Mouse (Mus musculus): Measurements from ENCODE around the gene Lonp1. TPM values are rescaled to one million over a fixed set of nuclear protein-coding genes. Genes with fewer than 3 reads are reported as not detected.

Gene Lonp1
- polyA plus RNA-seq, 1 experiment from 2014 or later: 23.4 TPM

GRCm38 (mm10) chr17:56572939-56573338 is 53.7 kb downstream of the Lonp1 start:
- Histone ChIP-seq H3K9ac (replicated peaks; ENCODE audit: low read depth) (no peak overlapping the region), H3K4me3 (ENCODE audit: low read depth, low read length) (no peak overlapping the region), H3K9me3 (ENCODE audit: low read length) (no peaks in the 10 kb centered on the region), H3K36me3 (ENCODE audit: insufficient read depth, low read length) (peaks cover 55% of the 10 kb centered on the region), H3K27me3 (replicated peaks; ENCODE audit: insufficient read depth, low read length) (no peaks in the 10 kb centered on the region), H3K4me1 (ENCODE audit: insufficient read depth, low read depth, low read length) (no peaks in the 10 kb centered on the region), H3K27ac (ENCODE audit: low read length) (no peak overlapping the region), H3K4me2 (replicated peaks; ENCODE audit: low read depth, low read length) (no peak overlapping the region)
- DNase-seq (ENCODE audit: low spot score): no peak
- WGBS: 90% methylated on average over 3 of the region's 3 CpGs
- ATAC-seq: no peak
- TF ChIP-seq EP300 (IDR thresholded peaks at IDR 0.05) (no peak), CTCF (IDR thresholded peaks at IDR 0.05) (no peak)

- peaks cover 56% of the 10 kb centered on the region for H3K36me3 ChIP-seq (ENCODE audit: insufficient read depth, low read length)
- DNase-seq (ENCODE audit: low spot score): no peak
- H3K27ac ChIP-seq (ENCODE audit: low read length): no peak overlapping the region
- H3K4me1 ChIP-seq (ENCODE audit: insufficient read depth, low read depth, low read length): no peaks in the 10 kb centered on the region
- TF ChIP-seq CTCF (IDR thresholded peaks at IDR 0.05): no peak
- no peak for TF ChIP-seq EP300 (IDR thresholded peaks at IDR 0.05)
- no peak overlapping the region for H3K9ac ChIP-seq (replicated peaks; ENCODE audit: low read depth)
- ATAC-seq: no peak
- whole genome bisulfite sequencing: 45% methylated on average over 1 of the region's 1 CpGs
- no peaks in the 10 kb centered on the region for H3K27me3 ChIP-seq (replicated peaks; ENCODE audit: insufficient read depth, low read length)
- no peak overlapping the region for H3K4me2 ChIP-seq (replicated peaks; ENCODE audit: low read depth, low read length)
- H3K9me3 ChIP-seq (ENCODE audit: low read length): no peaks in the 10 kb centered on the region
- no peak overlapping the region for H3K4me3 ChIP-seq (ENCODE audit: low read depth, low read length)
Observed at GRCm38 (mm10) chr17:56572154-56572553, 54.5 kb downstream of the Lonp1 start.

GRCm38 (mm10) chr17:56570287-56570686 is 56.4 kb downstream of the Lonp1 start:
- H3K9ac ChIP-seq (replicated peaks; ENCODE audit: low read depth): no peak overlapping the region
- TF ChIP-seq EP300 (IDR thresholded peaks at IDR 0.05): no peak
- TF ChIP-seq CTCF (IDR thresholded peaks at IDR 0.05): no peak
- no peaks in the 10 kb centered on the region for H3K9me3 ChIP-seq (ENCODE audit: low read length)
- H3K27ac ChIP-seq (ENCODE audit: low read length): no peak overlapping the region
- WGBS: 86% methylated on average over 4 of the region's 4 CpGs
- no peak overlapping the region for H3K4me3 ChIP-seq (ENCODE audit: low read depth, low read length)
- H3K4me1 ChIP-seq (ENCODE audit: insufficient read depth, low read depth, low read length): no peaks in the 10 kb centered on the region
- no peak overlapping the region for H3K4me2 ChIP-seq (replicated peaks; ENCODE audit: low read depth, low read length)
- H3K36me3 ChIP-seq (ENCODE audit: insufficient read depth, low read length): peaks cover 62% of the 10 kb centered on the region
- H3K27me3 ChIP-seq (replicated peaks; ENCODE audit: insufficient read depth, low read length): no peaks in the 10 kb centered on the region
- DNase-seq (ENCODE audit: low spot score) (no peak), ATAC-seq (no peak)

- ATAC-seq (no peak), DNase-seq (ENCODE audit: low spot score) (no peak)
- Histone ChIP-seq H3K27me3 (replicated peaks; ENCODE audit: insufficient read depth, low read length) (no peaks in the 10 kb centered on the region), H3K36me3 (ENCODE audit: insufficient read depth, low read length) (peaks cover 73% of the 10 kb centered on the region), H3K4me3 (ENCODE audit: low read depth, low read length) (no peak overlapping the region), H3K27ac (ENCODE audit: low read length) (no peak overlapping the region), H3K9me3 (ENCODE audit: low read length) (no peaks in the 10 kb centered on the region), H3K4me2 (replicated peaks; ENCODE audit: low read depth, low read length) (no peak overlapping the region), H3K4me1 (ENCODE audit: insufficient read depth, low read depth, low read length) (no peaks in the 10 kb centered on the region), H3K9ac (replicated peaks; ENCODE audit: low read depth) (no peak overlapping the region)
- TF ChIP-seq EP300 (IDR thresholded peaks at IDR 0.05) (no peak), CTCF (IDR thresholded peaks at IDR 0.05) (no peak)
- WGBS: 88% methylated on average over 4 of the region's 4 CpGs
Observed at GRCm38 (mm10) chr17:56567370-56567769, 59.3 kb downstream of the Lonp1 start.

GRCm38 (mm10) chr17:56566918-56567317 is 59.8 kb downstream of the Lonp1 start:
- Histone ChIP-seq H3K9ac (replicated peaks; ENCODE audit: low read depth) (no peak overlapping the region), H3K4me2 (replicated peaks; ENCODE audit: low read depth, low read length) (no peak overlapping the region), H3K4me3 (ENCODE audit: low read depth, low read length) (no peak overlapping the region), H3K27me3 (replicated peaks; ENCODE audit: insufficient read depth, low read length) (no peaks in the 10 kb centered on the region), H3K27ac (ENCODE audit: low read length) (no peak overlapping the region), H3K36me3 (ENCODE audit: insufficient read depth, low read length) (peaks cover 74% of the 10 kb centered on the region), H3K4me1 (ENCODE audit: insufficient read depth, low read depth, low read length) (no peaks in the 10 kb centered on the region), H3K9me3 (ENCODE audit: low read length) (no peaks in the 10 kb centered on the region)
- DNase-seq (ENCODE audit: low spot score) (no peak), ATAC-seq (no peak)
- TF ChIP-seq CTCF (IDR thresholded peaks at IDR 0.05): no peak
- TF ChIP-seq EP300 (IDR thresholded peaks at IDR 0.05): no peak
- 85% methylated on average over 5 of the region's 5 CpGs for WGBS

DNA sequence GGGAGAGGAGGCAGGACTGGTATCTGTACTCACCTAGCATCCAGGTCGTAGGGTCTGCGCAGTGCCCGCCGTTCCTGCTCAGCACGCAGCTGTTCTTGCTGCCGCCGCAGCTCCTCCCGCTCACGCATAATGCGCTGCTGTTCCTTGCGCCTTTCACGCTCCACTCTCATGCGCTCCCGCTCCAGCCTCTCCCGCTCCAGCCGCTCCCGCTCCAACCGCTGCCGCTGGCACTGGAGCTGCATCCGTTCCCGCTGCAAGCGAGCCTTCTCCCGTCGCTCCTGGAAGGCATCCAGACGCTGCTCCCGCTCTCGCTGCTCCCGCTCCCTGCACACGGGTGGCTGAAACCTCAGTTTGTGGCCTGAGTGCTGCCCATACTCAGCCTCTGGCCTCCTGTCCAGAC is 60.4 kb downstream of the Lonp1 start:
- no peaks in the 10 kb centered on the region for H3K9me3 ChIP-seq (ENCODE audit: low read length)
- H3K4me1 ChIP-seq (ENCODE audit: insufficient read depth, low read depth, low read length): no peaks in the 10 kb centered on the region
- ATAC-seq (no peak), DNase-seq (ENCODE audit: low spot score) (no peak)
- H3K27me3 ChIP-seq (replicated peaks; ENCODE audit: insufficient read depth, low read length): no peaks in the 10 kb centered on the region
- no peak overlapping the region for H3K9ac ChIP-seq (replicated peaks; ENCODE audit: low read depth)
- 91% methylated on average over 29 of the region's 29 CpGs for WGBS
- no peak overlapping the region for H3K4me3 ChIP-seq (ENCODE audit: low read depth, low read length)
- H3K4me2 ChIP-seq (replicated peaks; ENCODE audit: low read depth, low read length): no peak overlapping the region
- H3K27ac ChIP-seq (ENCODE audit: low read length): no peak overlapping the region
- peaks cover 75% of the 10 kb centered on the region for H3K36me3 ChIP-seq (ENCODE audit: insufficient read depth, low read length)
- no peak for TF ChIP-seq CTCF (IDR thresholded peaks at IDR 0.05)

Other genes starting within 250 kb of the Lonp1 start
- 25.6 and 29.6 TPM in 2 replicates for gene Ptprs, start 150.4 kb downstream of the Lonp1 start, polyA plus RNA-seq (2015; fragmentation: Nextera tagmentation; extraction: Ambion mirVana)
- not detected in 2 replicates for gene Znrf4, start 114.5 kb downstream of the Lonp1 start, polyA plus RNA-seq (2015; fragmentation: Nextera tagmentation; extraction: Ambion mirVana)
- 3.5 and 3.8 TPM in 2 replicates for gene Gm20219, start 72.5 kb downstream of the Lonp1 start, polyA plus RNA-seq (2015; fragmentation: Nextera tagmentation; extraction: Ambion mirVana)
- 36.8 and 39.8 TPM in 2 replicates for gene Safb2, start 42.3 kb downstream of the Lonp1 start, polyA plus RNA-seq (2015; fragmentation: Nextera tagmentation; extraction: Ambion mirVana)
- 43.4 and 47.1 TPM in 2 replicates for gene Safb, start 42.1 kb downstream of the Lonp1 start, polyA plus RNA-seq (2015; fragmentation: Nextera tagmentation; extraction: Ambion mirVana)
- gene 2410015M20Rik, start 17.1 kb downstream of the Lonp1 start, polyA plus RNA-seq (2015; fragmentation: Nextera tagmentation; extraction: Ambion mirVana): 201 and 230 TPM in 2 replicates
- gene Rpl36, start 13.5 kb downstream of the Lonp1 start, polyA plus RNA-seq (2015; fragmentation: Nextera tagmentation; extraction: Ambion mirVana): 1,643 and 1,764 TPM in 2 replicates
- gene Catsperd, start 1.3 kb upstream of the Lonp1 start, polyA plus RNA-seq (2015; fragmentation: Nextera tagmentation; extraction: Ambion mirVana): 0.12 and 0.32 TPM in 2 replicates
- gene Ranbp3, start 46.4 kb upstream of the Lonp1 start, polyA plus RNA-seq (2015; fragmentation: Nextera tagmentation; extraction: Ambion mirVana): 42.6 and 44.8 TPM in 2 replicates
- gene Ndufa11, start 90.9 kb upstream of the Lonp1 start, polyA plus RNA-seq (2015; fragmentation: Nextera tagmentation; extraction: Ambion mirVana): 380 and 426 TPM in 2 replicates
- 17.2 and 17.5 TPM in 2 replicates for gene Vmac, start 91.1 kb upstream of the Lonp1 start, polyA plus RNA-seq (2015; fragmentation: Nextera tagmentation; extraction: Ambion mirVana)
- gene Nrtn, start 130.6 kb upstream of the Lonp1 start, polyA plus RNA-seq (2015; fragmentation: Nextera tagmentation; extraction: Ambion mirVana): 10.5 and 10.7 TPM in 2 replicates
- gene Dus3l, start 137.9 kb upstream of the Lonp1 start, polyA plus RNA-seq (2015; fragmentation: Nextera tagmentation; extraction: Ambion mirVana): 26.3 and 29.7 TPM in 2 replicates
- gene Prr22, start 143.4 kb upstream of the Lonp1 start, polyA plus RNA-seq (2015; fragmentation: Nextera tagmentation; extraction: Ambion mirVana): 0.23 and 0.33 TPM in 2 replicates
- 5.9 and 6.6 TPM in 2 replicates for gene Rfx2, start 204.1 kb upstream of the Lonp1 start, polyA plus RNA-seq (2015; fragmentation: Nextera tagmentation; extraction: Ambion mirVana)
- not detected in 2 replicates for gene Acsbg2, start 247.6 kb upstream of the Lonp1 start, polyA plus RNA-seq (2015; fragmentation: Nextera tagmentation; extraction: Ambion mirVana)
- gene 1700061G19Rik, start 248.6 kb upstream of the Lonp1 start, polyA plus RNA-seq (2015; fragmentation: Nextera tagmentation; extraction: Ambion mirVana): 0.15 and 0.23 TPM in 2 replicates